Mouse (Mus musculus): ENCODE measurements around the gene Ly75. TPM values are rescaled to one million over a fixed set of nuclear protein-coding genes. Genes with fewer than 3 reads are reported as not detected.

Ly75 gene
- polyA plus RNA-seq, 1 experiment from 2014 or later, result 0.52 TPM

DNA sequence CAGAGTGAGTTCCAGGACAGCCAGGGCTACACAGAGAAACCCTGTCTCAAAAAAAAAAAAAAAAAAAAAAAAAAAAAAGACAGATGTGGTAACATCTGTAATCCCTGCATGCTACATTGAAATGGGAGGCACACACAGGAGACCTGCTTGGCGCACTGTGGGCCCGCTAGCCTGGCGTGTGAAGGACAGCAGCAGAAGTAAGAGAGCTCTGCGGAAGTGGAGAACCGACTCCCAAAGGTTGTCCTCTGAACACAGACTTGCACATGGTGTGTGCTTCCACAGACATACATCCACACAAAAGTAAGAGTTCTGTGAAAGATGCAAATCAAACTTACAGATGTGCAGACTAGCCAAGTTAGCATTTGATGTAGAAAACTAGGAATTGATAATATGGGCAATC lies 123.9 kb downstream of the Ly75 start:
- Histone ChIP-seq H3K27me3 (no peaks in the 10 kb centered on the region), H3K4me3 (replicated peaks) (no peak overlapping the region), H3K9ac (replicated peaks) (no peak overlapping the region), H3K9me3 (no peaks in the 10 kb centered on the region), H3K36me3 (peaks cover 3% of the 10 kb centered on the region; the same call in 1 of the 2 replicates), H3K27ac (no peak overlapping the region), H3K4me1 (replicated peaks) (no peaks in the 10 kb centered on the region), H3K4me2 (replicated peaks) (no peak overlapping the region)
- 95% methylated on average over 5 of the region's 5 CpGs for WGBS
- ATAC-seq, result no peak

DNA sequence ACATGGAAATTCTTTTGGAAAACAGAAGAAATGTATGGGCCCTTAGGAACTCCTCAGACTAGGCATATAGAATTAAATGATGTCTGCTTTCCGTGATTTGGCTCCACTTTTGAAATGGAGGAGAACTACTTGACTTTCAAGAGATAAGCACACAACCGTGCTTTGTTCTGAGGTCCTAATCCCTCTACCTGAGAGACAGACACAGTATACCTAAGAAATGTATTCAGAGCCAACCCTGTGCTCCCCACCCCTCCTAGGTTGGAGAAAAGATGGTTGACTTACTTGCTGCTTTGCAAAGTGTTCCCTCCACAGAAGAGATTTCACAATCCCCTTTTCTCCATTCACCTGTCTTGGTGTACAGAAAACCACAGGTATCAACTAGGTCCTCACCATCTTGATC lies 126.4 kb downstream of the Ly75 start:
- no peaks in the 10 kb centered on the region for H3K4me1 ChIP-seq (replicated peaks)

DNA sequence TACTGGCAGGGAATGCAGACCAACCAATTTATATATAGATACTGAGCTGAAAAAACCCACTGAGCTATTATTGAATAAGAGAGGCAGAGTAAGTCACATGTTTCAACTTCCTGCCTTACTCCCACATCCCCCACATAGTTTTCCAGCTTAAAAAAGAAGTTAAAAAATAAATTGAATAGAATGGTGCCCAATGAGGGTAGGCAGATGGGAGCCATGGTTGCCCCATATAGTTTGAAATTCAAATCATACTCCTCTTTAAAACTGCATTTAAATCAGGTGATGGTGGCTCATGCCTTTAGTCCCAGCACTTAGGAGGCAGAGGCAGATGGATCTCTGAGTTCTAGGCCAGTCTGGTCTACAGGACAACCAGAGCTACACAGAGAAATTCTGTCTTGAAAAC lies 129.6 kb downstream of the Ly75 start:
- H3K4me1 ChIP-seq (replicated peaks), result no peaks in the 10 kb centered on the region
- no peak overlapping the region for H3K9ac ChIP-seq (replicated peaks)
- no peak overlapping the region for H3K27ac ChIP-seq
- no peaks in the 10 kb centered on the region for H3K9me3 ChIP-seq
- ATAC-seq, result no peak
- peaks cover 18% of the 10 kb centered on the region for H3K36me3 ChIP-seq
- H3K4me2 ChIP-seq (replicated peaks), result no peak overlapping the region
- no peaks in the 10 kb centered on the region for H3K27me3 ChIP-seq
- H3K4me3 ChIP-seq (replicated peaks), result no peak overlapping the region

More for the DNA sequence above, 126.4 kb downstream of the Ly75 start:
- WGBS, result 85% methylated on average over 2 of the region's 2 CpGs
- ATAC-seq, result no peak
- Histone ChIP-seq H3K4me3 (replicated peaks) (no peak overlapping the region), H3K27ac (no peak overlapping the region), H3K4me2 (replicated peaks) (no peak overlapping the region), H3K27me3 (no peaks in the 10 kb centered on the region), H3K9ac (replicated peaks) (no peak overlapping the region), H3K9me3 (no peaks in the 10 kb centered on the region), H3K36me3 (peaks cover 4% of the 10 kb centered on the region; the same call in 1 of the 2 replicates)

DNA sequence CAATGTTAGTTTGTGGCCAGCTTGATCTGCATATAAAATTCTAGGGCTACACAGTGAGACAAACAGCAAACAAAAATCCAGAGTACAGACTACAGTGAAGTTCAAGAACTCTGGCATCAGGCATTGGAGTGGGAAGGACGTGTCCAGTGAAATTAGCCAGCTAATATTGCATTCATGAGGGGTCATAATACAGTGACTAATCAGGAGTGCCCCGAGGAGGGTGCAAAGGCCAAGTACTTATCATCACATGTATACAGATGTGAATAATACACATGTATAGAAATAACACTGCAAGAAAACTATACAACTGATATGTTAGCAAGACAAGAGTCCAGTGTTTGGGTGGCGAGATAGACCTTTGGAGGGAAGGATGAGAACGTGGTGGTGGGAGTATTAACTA lies 130.3 kb downstream of the Ly75 start:
- Histone ChIP-seq H3K27ac (no peak overlapping the region), H3K4me2 (replicated peaks) (no peak overlapping the region), H3K4me3 (replicated peaks) (no peak overlapping the region), H3K4me1 (replicated peaks) (no peaks in the 10 kb centered on the region), H3K27me3 (no peaks in the 10 kb centered on the region), H3K36me3 (peaks cover 18% of the 10 kb centered on the region), H3K9me3 (no peaks in the 10 kb centered on the region), H3K9ac (replicated peaks) (no peak overlapping the region)
- 91% methylated on average over 4 of the region's 4 CpGs for WGBS
- no peak for ATAC-seq

Other genes with a start within 250 kb of the Ly75 start
- 98.1 and 103 TPM in 2 replicates for gene Baz2b, start 173.5 kb downstream of the Ly75 start, polyA plus RNA-seq (2015; fragmentation: Nextera tagmentation; extraction: Ambion mirVana)
- 95.4 and 105 TPM in 2 replicates for gene March7, start 173.4 kb downstream of the Ly75 start, polyA plus RNA-seq (2015; fragmentation: Nextera tagmentation; extraction: Ambion mirVana)
- 8.6 and 11.1 TPM in 2 replicates for gene Cd302, start 98.8 kb downstream of the Ly75 start, polyA plus RNA-seq (2015; fragmentation: Nextera tagmentation; extraction: Ambion mirVana)
- gene Pla2r1, start 170.0 kb upstream of the Ly75 start, polyA plus RNA-seq (2015; fragmentation: Nextera tagmentation; extraction: Ambion mirVana), result 0.18 and 0.42 TPM in 2 replicates